Mouse (Mus musculus) cerebellum, postnatal 25 days (tissue): ENCODE data around the gene Gpam.

Experiments
- DNase-seq, 2 experiments: peaks; one replicate each; pipeline ENCODE4 v3.0.0; 2021; ENCODE audit warnings: mixed read lengths in 2 of 2

Gene Gpam

GRCm38 (mm10) chr19:55055634-55056269 is 71.3 kb downstream of the Gpam start:
- no peak for DNase-seq

GRCm38 (mm10) chr19:55053163-55053562 is 73.9 kb downstream of the Gpam start:
- no peak for DNase-seq

- peak in 1 of 2 experiments; percentile 9 for DNase-seq
Measured at GRCm38 (mm10) chr19:55037406-55037805, 89.6 kb downstream of the Gpam start.

GRCm38 (mm10) chr19:55018872-55019271 is 108.2 kb downstream of the Gpam start:
- no peak for DNase-seq
